Mouse (Mus musculus): ENCODE measurements at regions not wholly inside any gene's neighbourhood (a gene's known extent, or its start where the extent isn't known, plus 50 kb on each side); places are given as distances from the start of the nearest gene placed in this dataset.
A peak's percentile ranks its signal among the peaks of the same experiment; 100 is the strongest.

GRCm38 (mm10) chr15:67759221-67759620 lies 1258.5 kb upstream of the Lrrc6 start:
- no peak overlapping the region for H3K4me3 ChIP-seq (ENCODE audit: insufficient read depth, low read depth, low read length)
- H3K4me1 ChIP-seq (ENCODE audit: control insufficient read depth, insufficient read depth, low read length), result no peaks in the 10 kb centered on the region
- WGBS, result 85% methylated on average over 4 of the region's 4 CpGs
- no peak overlapping the region for H3K27ac ChIP-seq (ENCODE audit: insufficient read depth, low read depth, low read length)
- DNase-seq, result no peak
- no peak for TF ChIP-seq POLR2A (IDR thresholded peaks at IDR 0.05; ENCODE audit: low read depth, low read length)
- no peak for TF ChIP-seq CTCF (conservative IDR thresholded peaks at IDR 0.05; ENCODE audit: insufficient read depth, insufficient read length, low read depth, low read length)
- H3K27me3 ChIP-seq (replicated peaks; ENCODE audit: control insufficient read depth, insufficient read depth, low read length), result no peaks in the 10 kb centered on the region
- no peaks in the 10 kb centered on the region for H3K36me3 ChIP-seq (ENCODE audit: control insufficient read depth, insufficient read depth, low read length)

DNA sequence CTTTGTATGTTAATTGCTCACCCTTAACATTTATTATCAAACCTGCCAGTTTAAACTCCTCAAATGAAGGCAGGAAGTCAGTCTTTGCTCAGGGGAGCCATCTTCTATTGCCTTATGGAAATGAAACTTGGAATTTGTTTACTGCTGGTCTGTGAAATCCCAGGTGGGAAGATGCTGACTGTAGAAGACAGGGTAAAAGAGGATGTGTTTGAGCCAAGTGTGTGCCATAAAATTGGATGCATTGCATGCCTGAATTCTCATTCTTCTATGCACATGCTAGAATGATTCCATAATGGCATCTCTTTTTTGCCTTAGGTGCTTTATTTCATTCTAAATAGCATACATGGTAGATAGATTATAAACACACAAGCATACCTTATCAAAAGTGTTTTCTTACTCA lies 1249.9 kb upstream of the Lrrc6 start:
- Histone ChIP-seq H3K27me3 (replicated peaks; ENCODE audit: control insufficient read depth, insufficient read depth, low read length) (no peaks in the 10 kb centered on the region), H3K36me3 (ENCODE audit: control insufficient read depth, insufficient read depth, low read length) (no peaks in the 10 kb centered on the region), H3K27ac (ENCODE audit: insufficient read depth, low read depth, low read length) (no peak overlapping the region), H3K4me3 (ENCODE audit: insufficient read depth, low read depth, low read length) (no peak overlapping the region), H3K4me1 (ENCODE audit: control insufficient read depth, insufficient read depth, low read length) (no peaks in the 10 kb centered on the region)
- no peak for DNase-seq
- TF ChIP-seq CTCF (conservative IDR thresholded peaks at IDR 0.05; ENCODE audit: insufficient read depth, insufficient read length, low read depth, low read length) (no peak), POLR2A (IDR thresholded peaks at IDR 0.05; ENCODE audit: low read depth, low read length) (no peak)

- Histone ChIP-seq H3K4me3 (ENCODE audit: insufficient read depth, low read depth, low read length) (no peak overlapping the region), H3K27ac (ENCODE audit: insufficient read depth, low read depth, low read length) (no peak overlapping the region), H3K27me3 (replicated peaks; ENCODE audit: control insufficient read depth, insufficient read depth, low read length) (no peaks in the 10 kb centered on the region), H3K4me1 (ENCODE audit: control insufficient read depth, insufficient read depth, low read length) (no peaks in the 10 kb centered on the region), H3K36me3 (ENCODE audit: control insufficient read depth, insufficient read depth, low read length) (no peaks in the 10 kb centered on the region)
- 54% methylated on average over 2 of the region's 2 CpGs for WGBS
- TF ChIP-seq POLR2A (IDR thresholded peaks at IDR 0.05; ENCODE audit: low read depth, low read length) (no peak), CTCF (conservative IDR thresholded peaks at IDR 0.05; ENCODE audit: insufficient read depth, insufficient read length, low read depth, low read length) (no peak)
- no peak for DNase-seq
Measured at GRCm38 (mm10) chr15:67743332-67743731, 1242.6 kb upstream of the Lrrc6 start.

GRCm38 (mm10) chr15:67732988-67733387 lies 1232.3 kb upstream of the Lrrc6 start:
- 59% methylated on average over 1 of the region's 1 CpGs for WGBS
- DNase-seq, result peak; percentile 9
- H3K36me3 ChIP-seq (ENCODE audit: control insufficient read depth, insufficient read depth, low read length), result no peaks in the 10 kb centered on the region
- H3K27me3 ChIP-seq (replicated peaks; ENCODE audit: control insufficient read depth, insufficient read depth, low read length), result no peaks in the 10 kb centered on the region
- no peaks in the 10 kb centered on the region for H3K4me1 ChIP-seq (ENCODE audit: control insufficient read depth, insufficient read depth, low read length)
- H3K27ac ChIP-seq (ENCODE audit: insufficient read depth, low read depth, low read length), result no peak overlapping the region
- H3K4me3 ChIP-seq (ENCODE audit: insufficient read depth, low read depth, low read length), result no peak overlapping the region
- no peak for TF ChIP-seq CTCF (conservative IDR thresholded peaks at IDR 0.05; ENCODE audit: insufficient read depth, insufficient read length, low read depth, low read length)
- no peak for TF ChIP-seq POLR2A (IDR thresholded peaks at IDR 0.05; ENCODE audit: low read depth, low read length)

DNA sequence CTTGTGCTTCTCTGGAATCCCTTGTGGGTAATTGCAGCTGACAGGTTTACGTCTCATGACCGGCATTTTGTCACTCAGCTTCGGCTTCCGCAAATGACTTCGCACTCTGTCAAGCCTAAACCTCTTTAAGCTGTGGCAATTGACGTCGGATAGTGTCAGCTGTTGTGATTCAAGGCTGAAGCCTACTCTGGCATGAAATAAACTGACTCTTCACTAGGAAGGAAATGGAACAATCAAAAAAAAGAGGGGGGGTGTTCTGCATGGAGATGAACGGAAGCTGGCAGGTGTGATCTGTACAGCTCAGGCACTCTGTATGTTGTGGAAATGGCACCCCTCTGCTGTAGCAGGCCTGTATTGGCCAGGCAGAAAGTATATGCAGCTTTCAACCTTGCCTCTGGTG lies 1228.8 kb upstream of the Lrrc6 start:
- no peak for DNase-seq
- TF ChIP-seq CTCF (conservative IDR thresholded peaks at IDR 0.05; ENCODE audit: insufficient read depth, insufficient read length, low read depth, low read length), result no peak
- no peak for TF ChIP-seq POLR2A (IDR thresholded peaks at IDR 0.05; ENCODE audit: low read depth, low read length)
- Histone ChIP-seq H3K4me1 (ENCODE audit: control insufficient read depth, insufficient read depth, low read length) (no peaks in the 10 kb centered on the region), H3K27me3 (replicated peaks; ENCODE audit: control insufficient read depth, insufficient read depth, low read length) (no peaks in the 10 kb centered on the region), H3K4me3 (ENCODE audit: insufficient read depth, low read depth, low read length) (no peak overlapping the region), H3K27ac (ENCODE audit: insufficient read depth, low read depth, low read length) (no peak overlapping the region), H3K36me3 (ENCODE audit: control insufficient read depth, insufficient read depth, low read length) (no peaks in the 10 kb centered on the region)
- 53% methylated on average over 8 of the region's 8 CpGs for WGBS

GRCm38 (mm10) chr15:67725239-67725638 lies 1224.5 kb upstream of the Lrrc6 start:
- 48% methylated on average over 5 of the region's 5 CpGs for WGBS
- H3K36me3 ChIP-seq (ENCODE audit: control insufficient read depth, insufficient read depth, low read length), result no peaks in the 10 kb centered on the region
- H3K27ac ChIP-seq (ENCODE audit: insufficient read depth, low read depth, low read length), result no peak overlapping the region
- DNase-seq, result no peak
- no peaks in the 10 kb centered on the region for H3K27me3 ChIP-seq (replicated peaks; ENCODE audit: control insufficient read depth, insufficient read depth, low read length)
- no peaks in the 10 kb centered on the region for H3K4me1 ChIP-seq (ENCODE audit: control insufficient read depth, insufficient read depth, low read length)
- no peak for TF ChIP-seq CTCF (conservative IDR thresholded peaks at IDR 0.05; ENCODE audit: insufficient read depth, insufficient read length, low read depth, low read length)
- no peak for TF ChIP-seq POLR2A (IDR thresholded peaks at IDR 0.05; ENCODE audit: low read depth, low read length)
- no peak overlapping the region for H3K4me3 ChIP-seq (ENCODE audit: insufficient read depth, low read depth, low read length)

DNA sequence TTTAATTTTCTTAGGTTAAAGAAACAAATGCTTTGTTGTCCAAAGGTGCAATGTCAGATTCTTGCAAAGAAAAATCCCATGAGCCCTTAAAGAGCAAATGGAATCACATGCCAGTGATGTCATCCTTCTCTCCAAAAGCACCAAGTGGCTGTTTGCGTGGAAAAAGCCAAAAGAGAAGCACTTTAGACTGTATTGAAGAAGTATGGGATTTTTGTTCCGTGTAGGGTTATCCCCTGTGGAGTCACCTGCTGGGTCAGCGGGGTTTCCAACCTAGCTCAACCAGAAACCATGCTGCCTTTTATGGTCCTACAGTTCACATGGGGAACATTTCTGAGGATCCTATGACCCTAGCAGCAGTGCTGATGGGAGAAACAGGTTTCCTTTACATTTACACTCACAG lies 1213.5 kb upstream of the Lrrc6 start:
- H3K27me3 ChIP-seq (replicated peaks; ENCODE audit: control insufficient read depth, insufficient read depth, low read length), result no peaks in the 10 kb centered on the region
- WGBS, result 75% methylated on average over 3 of the region's 3 CpGs
- DNase-seq, result no peak
- H3K36me3 ChIP-seq (ENCODE audit: control insufficient read depth, insufficient read depth, low read length), result no peaks in the 10 kb centered on the region
- no peak for TF ChIP-seq POLR2A (IDR thresholded peaks at IDR 0.05; ENCODE audit: low read depth, low read length)
- no peak for TF ChIP-seq CTCF (conservative IDR thresholded peaks at IDR 0.05; ENCODE audit: insufficient read depth, insufficient read length, low read depth, low read length)
- no peaks in the 10 kb centered on the region for H3K4me1 ChIP-seq (ENCODE audit: control insufficient read depth, insufficient read depth, low read length)
- no peak overlapping the region for H3K27ac ChIP-seq (ENCODE audit: insufficient read depth, low read depth, low read length)
- no peak overlapping the region for H3K4me3 ChIP-seq (ENCODE audit: insufficient read depth, low read depth, low read length)

DNA sequence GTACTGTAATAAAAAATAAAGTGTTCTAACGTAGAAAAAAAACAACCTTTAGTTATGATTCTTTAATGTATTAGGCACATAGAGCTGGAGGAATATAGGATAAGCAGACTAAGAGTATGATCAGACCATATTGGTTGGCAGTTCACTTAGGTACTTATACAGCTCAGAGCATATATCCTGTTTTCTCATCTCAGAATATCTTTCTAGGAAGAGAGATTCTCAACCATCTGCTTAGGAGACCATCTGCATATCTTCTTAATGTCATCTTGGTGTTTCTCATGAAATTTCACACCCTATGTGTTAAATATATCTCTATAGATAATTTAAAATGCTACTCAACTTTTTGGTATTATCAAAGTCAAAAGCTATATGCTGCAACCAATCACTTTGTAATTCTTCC lies 1185.4 kb upstream of the Lrrc6 start:
- Histone ChIP-seq H3K4me1 (ENCODE audit: control insufficient read depth, insufficient read depth, low read length) (no peaks in the 10 kb centered on the region), H3K27ac (ENCODE audit: insufficient read depth, low read depth, low read length) (no peak overlapping the region)
- WGBS, result 67% methylated on average over 1 of the region's 1 CpGs

More for the DNA sequence above, 1185.4 kb upstream of the Lrrc6 start:
- DNase-seq, result no peak
- TF ChIP-seq CTCF (conservative IDR thresholded peaks at IDR 0.05; ENCODE audit: insufficient read depth, insufficient read length, low read depth, low read length), result no peak
- TF ChIP-seq POLR2A (IDR thresholded peaks at IDR 0.05; ENCODE audit: low read depth, low read length), result no peak
- Histone ChIP-seq H3K36me3 (ENCODE audit: control insufficient read depth, insufficient read depth, low read length) (no peaks in the 10 kb centered on the region), H3K4me3 (ENCODE audit: insufficient read depth, low read depth, low read length) (no peak overlapping the region), H3K27me3 (replicated peaks; ENCODE audit: control insufficient read depth, insufficient read depth, low read length) (no peaks in the 10 kb centered on the region; the same call in 1 of the 2 replicates)
